Mouse (Mus musculus): Measurements from ENCODE around the gene Fbxo46. TPM values are rescaled to one million over a fixed set of nuclear protein-coding genes. Genes with fewer than 3 reads are reported as not detected.
A peak's percentile ranks its signal among the peaks of the same experiment; 100 is the strongest.

Gene Fbxo46
- polyA plus RNA-seq, 1 experiment from 2014 or later, result 9.8 TPM

DNA sequence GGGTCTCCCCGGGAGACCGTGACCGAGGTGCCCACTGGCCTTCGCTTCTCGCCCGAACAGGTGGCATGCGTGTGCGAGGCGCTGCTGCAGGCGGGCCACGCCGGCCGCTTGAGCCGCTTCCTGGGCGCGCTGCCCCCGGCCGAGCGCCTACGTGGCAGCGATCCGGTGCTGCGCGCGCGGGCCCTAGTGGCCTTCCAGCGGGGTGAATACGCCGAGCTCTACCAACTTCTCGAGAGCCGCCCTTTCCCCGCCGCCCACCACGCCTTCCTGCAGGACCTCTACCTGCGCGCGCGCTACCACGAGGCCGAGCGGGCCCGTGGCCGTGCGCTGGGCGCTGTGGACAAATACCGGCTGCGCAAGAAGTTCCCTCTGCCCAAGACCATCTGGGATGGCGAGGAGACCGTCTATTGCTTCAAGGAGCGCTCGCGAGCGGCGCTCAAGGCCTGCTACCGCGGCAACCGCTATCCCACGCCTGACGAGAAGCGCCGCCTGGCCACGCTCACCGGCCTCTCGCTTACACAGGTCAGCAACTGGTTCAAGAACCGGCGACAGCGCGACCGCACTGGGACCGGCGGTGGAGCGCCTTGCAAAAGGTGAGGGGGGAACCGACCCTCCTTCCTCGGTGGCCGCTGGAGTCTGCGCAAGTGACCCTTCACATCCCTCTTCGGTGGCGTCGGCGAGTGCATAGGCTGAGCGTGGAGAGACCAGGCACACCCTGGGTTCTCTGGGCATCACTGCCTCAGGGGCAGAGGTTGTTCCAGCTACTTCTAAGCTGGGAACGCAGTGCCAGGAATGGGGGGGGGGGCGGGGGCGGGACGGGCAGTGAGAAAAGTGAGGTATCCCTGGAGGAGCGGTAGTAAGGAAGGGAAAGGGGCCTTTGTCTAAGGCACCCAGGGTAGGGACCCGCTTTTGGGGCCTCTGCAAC, 24.6 kb upstream of the Fbxo46 start:
- H3K4me2 ChIP-seq (ENCODE audit: low read depth, severe bottlenecking), result peak overlapping the region; percentile 96
- ATAC-seq (ENCODE audit: insufficient number of reproducible peaks, low FRiP score, low TSS enrichment, low read depth), result no peak
- H3K4me1 ChIP-seq (ENCODE audit: control insufficient read depth, insufficient read depth, low read length), result peaks cover 18% of the 10 kb centered on the region
- peak overlapping the region; percentile 92 for H3K9ac ChIP-seq (ENCODE audit: low read length)
- 0 out of 2 replicates have a peak, but pooled peaks cover 3% of the 10 kb centered on the region for H3K36me3 ChIP-seq (ENCODE audit: control insufficient read depth, insufficient read depth, low read length)
- H3K27ac ChIP-seq (replicated peaks; ENCODE audit: low read depth, low read length), result peak overlapping the region; percentile 97
- peak overlapping the region; percentile 82 for H3K4me3 ChIP-seq (ENCODE audit: low read depth, low read length)
- H3K9me3 ChIP-seq (ENCODE audit: control insufficient read depth, low read length), result no peaks in the 10 kb centered on the region; the same call in 1 of the 2 replicates
- H3K27me3 ChIP-seq (ENCODE audit: control insufficient read depth, insufficient read depth, low read length), result no peaks in the 10 kb centered on the region
- peak; percentile 71 for DNase-seq (ENCODE audit: low spot score)
- WGBS, result under 1% methylated on average over 77 of the region's 87 CpGs

DNA sequence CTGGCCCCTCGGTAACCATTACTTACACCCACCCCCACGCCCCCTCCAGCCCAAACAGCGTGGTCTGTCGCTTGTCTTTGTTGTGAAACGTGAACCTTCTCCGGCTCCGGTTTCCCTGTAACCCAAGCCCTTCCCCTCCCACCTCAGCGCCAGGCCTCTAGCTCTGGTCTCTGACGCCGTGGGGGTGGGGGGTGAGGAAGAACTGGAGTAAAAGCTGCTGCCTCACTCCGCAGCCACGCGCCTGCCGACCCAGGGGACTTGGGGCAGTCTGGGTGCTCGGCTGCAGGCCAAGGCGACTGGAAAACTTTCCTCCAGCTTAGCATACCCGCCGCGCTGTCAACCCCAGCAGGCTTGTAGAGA, 23.9 kb upstream of the Fbxo46 start:
- Histone ChIP-seq H3K9ac (ENCODE audit: low read length) (peak overlapping the region; percentile 60), H3K36me3 (ENCODE audit: control insufficient read depth, insufficient read depth, low read length) (0 out of 2 replicates have a peak, but pooled peaks cover under 1% of the 10 kb centered on the region), H3K27me3 (ENCODE audit: control insufficient read depth, insufficient read depth, low read length) (no peaks in the 10 kb centered on the region), H3K4me3 (ENCODE audit: low read depth, low read length) (peak overlapping the region; percentile 82), H3K4me2 (ENCODE audit: low read depth, severe bottlenecking) (peak overlapping the region; percentile 96), H3K27ac (replicated peaks; ENCODE audit: low read depth, low read length) (0 out of 2 replicates have a peak overlapping the region, but pooled peaks have one; percentile 36), H3K9me3 (ENCODE audit: control insufficient read depth, low read length) (no peaks in the 10 kb centered on the region; the same call in 1 of the 2 replicates), H3K4me1 (ENCODE audit: control insufficient read depth, insufficient read depth, low read length) (peaks cover 18% of the 10 kb centered on the region)
- ATAC-seq (ENCODE audit: insufficient number of reproducible peaks, low FRiP score, low TSS enrichment, low read depth) (peak; percentile 10), DNase-seq (ENCODE audit: low spot score) (peak; percentile 87)
- under 1% methylated on average over 19 of the region's 19 CpGs for WGBS

DNA sequence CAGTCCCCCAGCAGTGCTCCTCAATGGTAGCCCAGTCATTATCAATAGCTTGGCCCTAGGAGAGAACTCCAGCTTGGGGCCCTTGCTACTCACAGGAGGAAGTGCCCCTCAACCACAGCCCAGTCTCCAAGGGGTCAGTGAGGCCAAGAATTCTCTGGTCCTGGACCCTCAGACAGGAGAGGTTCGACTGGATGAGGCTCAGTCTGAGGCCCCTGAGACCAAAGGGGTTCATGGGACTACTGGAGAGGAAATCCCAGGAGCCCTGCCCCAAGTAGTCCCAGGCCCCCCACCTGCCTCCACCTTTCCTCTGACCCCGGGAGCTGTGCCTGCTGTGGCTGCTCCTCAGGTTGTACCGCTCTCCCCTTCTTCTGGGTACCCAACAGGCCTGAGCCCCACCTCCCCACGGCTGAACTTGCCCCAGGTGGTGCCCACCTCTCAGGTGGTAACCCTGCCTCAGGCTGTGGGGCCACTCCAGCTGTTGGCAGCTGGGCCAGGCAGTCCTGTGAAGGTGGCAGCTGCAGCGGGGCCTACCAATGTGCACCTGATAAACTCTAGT, 23.2 kb upstream of the Fbxo46 start:
- Histone ChIP-seq H3K4me1 (ENCODE audit: control insufficient read depth, insufficient read depth, low read length) (peaks cover 18% of the 10 kb centered on the region), H3K36me3 (ENCODE audit: control insufficient read depth, insufficient read depth, low read length) (no peaks in the 10 kb centered on the region), H3K27me3 (ENCODE audit: control insufficient read depth, insufficient read depth, low read length) (no peaks in the 10 kb centered on the region), H3K27ac (replicated peaks; ENCODE audit: low read depth, low read length) (no peak overlapping the region; the same call in 1 of the 2 replicates), H3K4me3 (ENCODE audit: low read depth, low read length) (peak overlapping the region; percentile 82), H3K9me3 (ENCODE audit: control insufficient read depth, low read length) (no peaks in the 10 kb centered on the region; the same call in 1 of the 2 replicates), H3K9ac (ENCODE audit: low read length) (peak overlapping the region; percentile 60), H3K4me2 (ENCODE audit: low read depth, severe bottlenecking) (peak overlapping the region; percentile 96)
- 57% methylated on average over 5 of the region's 5 CpGs for WGBS
- DNase-seq (ENCODE audit: low spot score) (no peak), ATAC-seq (ENCODE audit: insufficient number of reproducible peaks, low FRiP score, low TSS enrichment, low read depth) (no peak)

DNA sequence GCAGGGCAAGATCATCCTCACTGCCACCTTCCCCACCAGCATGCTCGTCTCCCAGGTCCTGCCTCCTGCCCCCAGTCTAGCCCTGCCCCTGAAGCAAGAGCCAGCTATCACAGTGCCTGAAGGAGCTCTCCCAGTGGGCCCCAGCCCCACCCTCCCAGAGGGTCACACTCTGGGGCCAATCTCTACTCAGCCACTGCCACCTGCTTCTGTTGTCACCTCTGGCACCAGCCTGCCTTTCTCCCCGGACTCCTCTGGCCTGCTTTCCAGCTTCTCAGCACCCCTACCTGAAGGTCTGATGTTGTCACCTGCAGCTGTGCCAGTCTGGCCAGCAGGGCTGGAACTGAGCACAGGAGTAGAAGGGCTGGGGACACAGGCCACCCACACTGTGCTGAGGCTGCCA, 22.4 kb upstream of the Fbxo46 start:
- H3K36me3 ChIP-seq (ENCODE audit: control insufficient read depth, insufficient read depth, low read length), result no peaks in the 10 kb centered on the region
- no peak overlapping the region for H3K9ac ChIP-seq (ENCODE audit: low read length)
- 62% methylated on average over 2 of the region's 2 CpGs for WGBS
- no peak for DNase-seq (ENCODE audit: low spot score)
- no peak overlapping the region for H3K27ac ChIP-seq (replicated peaks; ENCODE audit: low read depth, low read length)
- H3K9me3 ChIP-seq (ENCODE audit: control insufficient read depth, low read length), result no peaks in the 10 kb centered on the region; the same call in 1 of the 2 replicates
- no peaks in the 10 kb centered on the region for H3K27me3 ChIP-seq (ENCODE audit: control insufficient read depth, insufficient read depth, low read length)
- no peak overlapping the region for H3K4me3 ChIP-seq (ENCODE audit: low read depth, low read length)
- no peak overlapping the region for H3K4me2 ChIP-seq (ENCODE audit: low read depth, severe bottlenecking)
- ATAC-seq (ENCODE audit: insufficient number of reproducible peaks, low FRiP score, low TSS enrichment, low read depth), result no peak
- peaks cover 15% of the 10 kb centered on the region for H3K4me1 ChIP-seq (ENCODE audit: control insufficient read depth, insufficient read depth, low read length)

DNA sequence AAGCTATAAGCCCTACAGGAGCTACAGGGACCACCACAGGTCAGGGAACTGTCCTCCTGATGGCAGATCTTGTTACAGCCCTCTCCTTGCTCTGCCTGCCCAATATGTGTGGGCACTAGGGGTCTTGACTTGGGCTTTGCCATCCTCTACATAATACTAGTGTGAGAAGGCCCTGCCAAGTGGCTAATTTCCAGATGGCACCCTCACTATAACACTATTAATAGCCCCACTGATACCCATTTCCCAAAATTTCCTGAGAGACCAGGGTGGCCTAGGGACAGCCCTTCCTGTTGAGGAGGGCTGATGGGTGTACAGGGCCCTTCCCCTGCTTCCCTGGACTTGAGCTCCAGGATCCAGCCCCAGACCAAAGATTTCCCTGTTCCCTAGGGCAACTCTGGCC, 21.8 kb upstream of the Fbxo46 start:
- Histone ChIP-seq H3K4me3 (ENCODE audit: low read depth, low read length) (no peak overlapping the region), H3K4me2 (ENCODE audit: low read depth, severe bottlenecking) (no peak overlapping the region)

DNA sequence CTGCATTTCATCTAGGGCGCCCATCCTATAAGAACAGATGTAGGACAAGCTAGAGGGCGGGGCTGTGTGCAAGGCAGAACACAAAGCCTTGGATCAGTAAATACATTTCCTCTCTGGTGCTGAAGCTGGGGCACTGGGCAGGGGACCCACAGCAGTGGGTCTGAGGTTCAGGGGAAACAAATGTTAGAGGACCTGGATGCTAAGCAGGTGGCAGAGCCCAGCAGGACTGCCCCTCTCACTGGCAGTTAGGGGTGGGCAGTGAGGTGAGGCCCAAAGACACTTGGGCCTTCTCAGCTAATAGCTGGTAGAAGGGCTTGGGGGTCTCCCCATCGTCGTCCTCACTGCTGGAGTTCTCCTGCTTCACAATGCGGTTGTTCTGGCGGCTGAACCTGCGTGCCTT, 20.8 kb upstream of the Fbxo46 start:
- DNase-seq (ENCODE audit: low spot score) (no peak), ATAC-seq (ENCODE audit: insufficient number of reproducible peaks, low FRiP score, low TSS enrichment, low read depth) (no peak)
- Histone ChIP-seq H3K27me3 (ENCODE audit: control insufficient read depth, insufficient read depth, low read length) (no peaks in the 10 kb centered on the region), H3K4me3 (ENCODE audit: low read depth, low read length) (no peak overlapping the region), H3K36me3 (ENCODE audit: control insufficient read depth, insufficient read depth, low read length) (no peaks in the 10 kb centered on the region), H3K9ac (ENCODE audit: low read length) (no peak overlapping the region), H3K27ac (replicated peaks; ENCODE audit: low read depth, low read length) (no peak overlapping the region), H3K9me3 (ENCODE audit: control insufficient read depth, low read length) (no peaks in the 10 kb centered on the region; the same call in 1 of the 2 replicates), H3K4me2 (ENCODE audit: low read depth, severe bottlenecking) (no peak overlapping the region), H3K4me1 (ENCODE audit: control insufficient read depth, insufficient read depth, low read length) (peaks cover 12% of the 10 kb centered on the region)
- WGBS, result 64% methylated on average over 7 of the region's 7 CpGs

More for the DNA sequence above, 21.8 kb upstream of the Fbxo46 start:
- DNase-seq (ENCODE audit: low spot score) (no peak), ATAC-seq (ENCODE audit: insufficient number of reproducible peaks, low FRiP score, low TSS enrichment, low read depth) (no peak)
- Histone ChIP-seq H3K4me1 (ENCODE audit: control insufficient read depth, insufficient read depth, low read length) (peaks cover 15% of the 10 kb centered on the region), H3K9ac (ENCODE audit: low read length) (no peak overlapping the region), H3K27ac (replicated peaks; ENCODE audit: low read depth, low read length) (no peak overlapping the region), H3K9me3 (ENCODE audit: control insufficient read depth, low read length) (no peaks in the 10 kb centered on the region; the same call in 1 of the 2 replicates), H3K27me3 (ENCODE audit: control insufficient read depth, insufficient read depth, low read length) (no peaks in the 10 kb centered on the region), H3K36me3 (ENCODE audit: control insufficient read depth, insufficient read depth, low read length) (no peaks in the 10 kb centered on the region)

DNA sequence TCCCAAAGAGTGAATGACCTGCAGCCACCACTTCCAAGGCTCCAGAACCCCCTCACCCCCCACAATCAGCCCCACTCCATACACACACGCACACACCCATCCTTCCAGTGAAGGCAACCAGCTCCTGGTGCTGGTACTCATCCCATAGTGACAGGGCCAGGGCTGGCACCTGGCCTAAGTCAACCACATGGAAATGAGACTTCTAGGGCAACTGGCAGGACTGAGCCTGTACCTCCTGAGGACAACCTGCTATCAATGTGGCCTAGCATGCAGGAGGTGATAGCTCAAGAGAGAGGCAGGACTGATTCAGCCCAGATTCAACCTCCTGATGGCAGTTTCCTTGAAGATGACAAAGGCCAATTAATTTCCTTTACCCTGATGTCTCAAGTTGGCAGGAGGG, 19.4 kb upstream of the Fbxo46 start:
- Histone ChIP-seq H3K4me1 (ENCODE audit: control insufficient read depth, insufficient read depth, low read length) (peaks cover 12% of the 10 kb centered on the region), H3K4me3 (ENCODE audit: low read depth, low read length) (no peak overlapping the region), H3K9me3 (ENCODE audit: control insufficient read depth, low read length) (no peaks in the 10 kb centered on the region), H3K4me2 (ENCODE audit: low read depth, severe bottlenecking) (no peak overlapping the region), H3K27ac (replicated peaks; ENCODE audit: low read depth, low read length) (no peak overlapping the region), H3K9ac (ENCODE audit: low read length) (no peak overlapping the region), H3K36me3 (ENCODE audit: control insufficient read depth, insufficient read depth, low read length) (no peaks in the 10 kb centered on the region), H3K27me3 (ENCODE audit: control insufficient read depth, insufficient read depth, low read length) (no peaks in the 10 kb centered on the region)
- ATAC-seq (ENCODE audit: insufficient number of reproducible peaks, low FRiP score, low TSS enrichment, low read depth) (no peak), DNase-seq (ENCODE audit: low spot score) (no peak)
- WGBS, result 75% methylated on average over 1 of the region's 1 CpGs

DNA sequence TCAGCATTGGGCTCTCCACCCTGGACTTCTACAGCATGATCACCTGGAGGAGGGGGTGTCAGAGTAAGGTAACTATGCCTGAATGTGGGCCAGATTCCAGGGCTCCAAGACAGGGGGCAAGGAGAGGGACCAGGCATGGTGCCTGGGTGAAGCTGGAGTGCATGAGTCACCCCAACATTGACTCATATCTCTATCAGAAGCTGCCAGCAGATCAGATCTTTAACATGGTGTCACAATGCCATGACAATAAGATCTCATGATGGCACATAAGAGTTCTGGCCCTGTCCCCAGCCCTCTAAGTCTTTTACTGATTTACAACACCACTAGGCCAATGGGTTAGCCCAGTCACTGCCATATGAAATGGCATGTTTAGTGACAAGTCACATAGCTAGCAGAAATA, 15.9 kb upstream of the Fbxo46 start:
- ATAC-seq (ENCODE audit: insufficient number of reproducible peaks, low FRiP score, low TSS enrichment, low read depth) (no peak), DNase-seq (ENCODE audit: low spot score) (no peak)
- no peaks in the 10 kb centered on the region for H3K9me3 ChIP-seq (ENCODE audit: control insufficient read depth, low read length)
- H3K4me3 ChIP-seq (ENCODE audit: low read depth, low read length), result no peak overlapping the region
- no peaks in the 10 kb centered on the region for H3K4me1 ChIP-seq (ENCODE audit: control insufficient read depth, insufficient read depth, low read length)
- no peaks in the 10 kb centered on the region for H3K36me3 ChIP-seq (ENCODE audit: control insufficient read depth, insufficient read depth, low read length)
- no peak overlapping the region for H3K9ac ChIP-seq (ENCODE audit: low read length)
- H3K4me2 ChIP-seq (ENCODE audit: low read depth, severe bottlenecking), result no peak overlapping the region
- H3K27ac ChIP-seq (replicated peaks; ENCODE audit: low read depth, low read length), result no peak overlapping the region
- no peaks in the 10 kb centered on the region for H3K27me3 ChIP-seq (ENCODE audit: control insufficient read depth, insufficient read depth, low read length)
